Mouse (Mus musculus) embryo, embryonic 11.5 days (tissue): ENCODE data around the gene Gatad2a.
A peak's percentile ranks its signal among the peaks of the same experiment; 100 is the strongest.
"Not testable (repeated sequence)": the region's sequence is repeated elsewhere in the genome, so short reads cannot be mapped to it uniquely, and the experiment has no call there.

Experiments
- DNase-seq: peaks from one replicate; pipeline ENCODE4 v3.0.0-alpha.2; 2012; ENCODE audit warnings: low read depth, low spot score

Gatad2a gene

DNA sequence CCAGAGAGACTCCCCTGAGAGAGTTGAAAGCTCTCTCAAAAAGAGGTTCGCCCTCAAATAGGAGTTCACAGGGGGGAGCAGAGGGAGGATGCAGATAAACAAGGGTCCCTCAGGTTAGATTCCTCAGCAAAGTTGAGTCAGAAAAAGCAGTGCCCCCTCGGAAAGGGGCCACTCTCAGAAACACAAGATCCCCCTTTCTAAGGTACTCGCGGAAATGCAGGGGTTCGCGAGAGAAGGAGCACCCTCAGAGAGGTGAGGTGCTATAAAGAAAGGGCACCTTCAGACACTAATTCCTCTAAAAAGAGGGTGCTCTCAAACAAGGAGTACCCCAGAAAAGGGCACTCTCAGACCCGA, 785 bp downstream of the Gatad2a start:
- DNase-seq: no peak

DNA sequence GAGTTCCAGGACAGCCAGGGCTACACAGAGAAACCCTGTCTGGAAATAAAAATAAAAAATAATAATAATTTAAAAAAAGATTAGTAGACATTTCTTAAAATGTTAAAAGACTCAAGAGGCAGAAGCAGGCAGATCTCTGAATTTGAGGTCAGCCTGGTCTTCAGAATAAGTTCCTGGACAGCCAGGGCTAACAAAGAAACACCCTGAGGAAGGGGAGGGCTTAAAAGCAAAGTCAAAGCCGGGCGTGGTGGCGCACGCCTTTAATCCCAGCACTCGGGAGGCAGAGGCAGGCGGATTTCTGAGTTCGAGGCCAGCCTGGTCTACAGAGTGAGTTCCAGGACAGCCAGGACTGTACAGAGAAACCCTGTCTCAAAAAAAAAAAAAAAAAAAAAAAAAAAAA, 7.2 kb downstream of the Gatad2a start:
- DNase-seq: not testable (repeated sequence)

DNA sequence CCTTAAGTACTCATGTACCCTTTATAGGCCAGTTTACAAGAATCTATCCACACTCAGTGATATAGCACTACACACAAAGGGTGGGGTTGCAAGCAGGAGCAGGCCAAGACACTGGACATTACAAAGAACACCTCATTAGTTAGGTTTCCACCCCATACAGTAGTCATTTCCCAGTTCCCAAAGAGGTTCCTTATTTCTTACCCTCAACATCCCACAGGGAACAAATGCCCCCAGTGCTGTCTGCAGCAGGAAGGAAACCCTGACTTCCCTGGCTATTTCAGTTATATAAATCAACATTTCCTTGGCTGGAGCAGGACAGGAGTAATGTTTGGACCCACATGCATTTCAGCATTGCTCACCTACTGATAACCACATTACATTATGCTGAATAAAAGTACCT, 8.4 kb downstream of the Gatad2a start:
- no peak for DNase-seq

DNA sequence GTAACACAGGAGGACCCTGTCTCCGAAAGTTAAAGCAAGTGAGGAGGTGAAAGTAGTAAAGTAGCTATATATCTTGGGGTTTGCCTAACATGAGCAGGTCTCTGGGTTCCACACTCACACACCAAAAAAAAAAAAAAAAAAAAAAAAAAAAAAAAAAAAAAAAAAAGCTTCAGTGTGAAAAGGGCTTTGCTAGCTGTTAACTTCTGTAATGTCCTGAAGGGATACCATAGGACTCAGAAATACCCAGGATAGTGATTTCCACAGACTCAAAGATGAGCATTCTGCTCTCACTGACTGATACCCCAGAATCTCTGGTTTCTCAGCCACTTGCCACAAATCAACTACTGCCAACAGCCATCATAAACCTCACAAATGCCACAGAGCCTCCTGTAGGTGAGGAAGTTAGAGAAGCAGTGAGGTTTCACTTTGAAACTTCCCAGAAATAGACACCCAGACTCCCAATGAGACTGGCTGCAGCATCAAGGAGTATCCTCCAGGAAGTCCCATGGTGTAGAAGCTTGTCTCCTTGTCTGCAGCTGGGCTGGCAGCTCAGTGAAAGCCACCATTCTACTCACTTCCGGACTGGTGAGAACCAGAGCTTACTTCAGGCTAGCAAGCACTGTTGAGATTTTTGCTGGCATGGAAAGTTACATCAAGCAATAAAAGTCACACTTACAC, 11.2 kb downstream of the Gatad2a start:
- DNase-seq: no peak

DNA sequence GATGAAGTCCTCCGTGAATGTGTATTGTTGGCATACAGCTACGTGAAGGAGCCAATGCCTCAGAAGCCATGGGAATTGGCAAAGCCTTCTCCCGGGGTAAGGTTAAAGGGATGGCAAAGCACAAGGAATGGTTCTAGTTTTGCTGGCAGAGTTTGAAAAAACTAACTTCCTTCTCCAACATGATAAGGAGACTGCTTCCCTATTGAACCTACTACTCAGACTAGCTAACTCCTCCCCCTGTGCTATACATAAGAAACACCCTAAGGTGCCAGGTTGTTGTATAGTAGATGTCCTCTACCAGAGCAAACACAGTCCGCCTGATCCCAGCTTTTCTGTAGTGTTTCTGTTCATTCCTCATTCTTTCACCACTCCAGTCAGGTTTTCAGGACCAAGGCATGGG, 17.7 kb downstream of the Gatad2a start:
- no peak for DNase-seq

DNA sequence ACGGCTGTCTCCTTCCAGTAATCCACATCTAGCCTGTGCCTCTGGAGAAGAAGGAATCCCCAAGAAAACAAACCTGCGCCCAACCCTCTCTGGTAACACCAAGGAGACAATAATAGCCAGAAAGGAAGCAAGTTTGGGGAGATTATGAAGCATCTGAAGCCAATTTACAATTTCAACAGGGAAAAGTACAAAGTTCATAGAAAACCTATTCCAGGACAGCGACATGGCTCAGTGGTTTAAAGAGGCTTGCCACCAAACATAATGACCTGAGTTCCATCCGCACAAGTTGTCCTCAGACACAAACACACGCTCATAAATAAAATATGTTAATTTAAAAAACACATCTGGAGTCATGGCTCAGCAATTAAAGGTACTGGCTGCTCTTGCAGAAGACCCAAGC, 21.4 kb downstream of the Gatad2a start:
- no peak for DNase-seq

DNA sequence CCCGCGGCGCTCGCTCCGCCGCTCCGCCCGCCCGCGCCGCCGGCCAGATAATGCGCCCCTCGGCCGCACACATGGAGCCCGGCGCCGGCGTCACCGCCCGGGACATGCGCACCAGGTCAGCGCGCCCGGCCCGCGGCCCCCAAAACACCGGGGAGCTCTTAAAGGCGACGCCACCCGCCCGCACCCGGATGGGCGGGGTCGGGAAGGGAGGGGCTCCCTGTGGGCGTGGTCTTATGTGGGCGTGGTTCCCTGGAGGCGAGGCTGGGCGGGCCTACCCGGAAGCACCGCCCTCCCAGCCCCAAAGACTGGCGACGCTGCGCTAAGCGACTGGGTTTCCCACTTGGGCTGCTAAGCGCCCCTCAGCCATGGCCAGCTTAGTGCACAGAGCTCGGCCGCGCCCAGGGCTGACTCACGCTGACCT, 22.0 kb downstream of the Gatad2a start:
- DNase-seq: peak; percentile 89

DNA sequence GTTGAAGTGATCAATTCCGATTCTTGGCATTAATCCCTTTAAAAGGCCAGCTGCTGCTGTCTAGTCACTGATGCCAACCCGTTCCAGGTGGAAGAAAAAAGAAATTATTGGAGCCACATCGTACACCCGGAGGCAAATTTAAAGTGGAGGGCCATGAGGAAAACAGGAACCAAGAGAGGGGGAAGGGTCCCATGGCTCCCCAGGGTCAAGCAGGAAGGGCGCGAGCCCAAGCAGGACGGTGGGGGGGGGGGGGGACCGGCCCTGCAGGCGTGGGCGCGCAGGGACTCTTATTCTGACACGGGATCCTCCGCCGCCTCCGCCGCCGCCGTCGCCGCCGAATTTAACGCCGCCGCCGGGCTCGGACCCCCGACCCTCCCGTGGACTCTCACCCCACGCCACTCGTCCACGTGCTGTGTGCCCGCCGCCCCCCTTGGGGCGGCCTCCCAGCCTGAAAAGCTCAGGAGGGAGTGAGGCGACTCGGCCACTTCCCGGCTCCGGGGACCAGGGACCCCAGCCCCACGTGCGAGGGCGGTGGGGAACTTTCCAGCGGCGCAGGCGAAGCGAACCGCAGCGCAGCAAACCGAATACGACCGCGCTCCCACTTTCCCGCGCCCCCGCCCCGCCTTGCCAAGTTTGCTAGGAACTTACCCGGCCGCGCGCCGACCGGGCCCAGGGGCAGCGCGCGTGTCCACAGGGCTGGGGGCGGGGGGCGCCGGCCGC, 22.6 kb downstream of the Gatad2a start:
- peak; percentile 11 for DNase-seq

DNA sequence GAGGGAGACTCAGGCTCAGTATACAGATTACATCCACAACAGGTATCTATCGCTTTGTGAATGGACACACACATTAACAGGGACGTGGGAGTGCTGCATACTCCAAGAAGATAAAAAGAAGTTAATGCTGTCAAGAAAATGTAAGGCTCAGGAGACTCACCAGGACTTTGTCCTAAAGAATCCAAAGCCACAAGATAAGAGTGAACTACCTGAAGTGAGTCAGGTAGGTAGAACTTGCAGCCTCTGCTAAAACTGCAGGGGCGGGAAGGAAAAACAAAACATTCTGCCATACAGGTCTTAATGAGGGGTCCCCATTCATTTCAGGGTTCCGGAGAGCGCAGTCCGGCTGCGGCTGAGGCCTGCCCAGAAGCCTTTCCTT, 23.1 kb downstream of the Gatad2a start:
- DNase-seq: no peak

DNA sequence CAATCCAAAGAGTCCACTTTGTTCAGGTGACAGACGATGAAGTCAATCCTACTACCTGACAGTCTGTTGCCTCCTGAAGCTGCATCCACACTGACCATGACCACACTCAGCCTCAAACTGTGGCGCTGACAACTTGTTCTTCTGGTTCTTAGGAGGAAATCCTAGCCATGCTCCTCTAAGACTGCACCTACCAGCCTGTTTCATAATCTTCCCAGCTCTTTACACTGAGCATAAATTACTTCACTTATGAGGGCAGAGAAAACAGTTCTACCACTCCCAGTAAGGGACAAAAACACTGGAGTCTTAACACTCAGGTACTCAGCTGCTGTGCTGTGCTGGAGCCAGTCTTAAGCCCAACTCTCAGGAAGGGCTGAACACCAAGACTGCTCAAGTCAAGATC, 25.3 kb downstream of the Gatad2a start:
- no peak for DNase-seq

DNA sequence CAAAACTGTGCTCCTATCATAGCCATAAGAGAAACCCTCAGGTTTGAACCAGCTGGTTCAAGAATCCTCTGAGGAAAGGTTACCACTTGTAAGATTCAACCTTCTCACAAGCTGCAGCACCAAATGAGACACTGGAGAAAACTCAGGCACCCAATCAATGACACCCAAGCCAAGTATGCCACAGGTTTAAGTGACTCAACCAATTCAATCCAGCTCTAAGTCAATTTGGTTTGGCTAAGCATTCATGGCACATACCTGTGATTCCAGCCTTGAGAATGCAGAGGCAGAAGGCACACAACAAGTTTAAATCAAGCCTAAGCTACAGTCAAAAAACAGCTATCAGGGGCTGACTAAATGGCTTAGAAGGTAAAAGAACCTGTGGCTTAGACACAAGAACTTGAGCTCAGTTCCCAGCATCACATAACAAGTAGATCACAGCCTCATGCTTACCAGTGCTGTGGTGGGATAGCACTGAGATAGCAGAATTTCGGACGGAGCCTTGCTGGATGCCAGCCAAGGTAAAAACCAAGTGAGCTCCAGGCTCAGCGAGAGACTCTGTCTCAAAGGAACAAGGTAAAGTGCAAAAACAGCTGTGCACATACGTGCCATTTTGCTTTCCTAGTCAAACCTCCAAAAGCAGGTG, 28.8 kb downstream of the Gatad2a start:
- no peak for DNase-seq

DNA sequence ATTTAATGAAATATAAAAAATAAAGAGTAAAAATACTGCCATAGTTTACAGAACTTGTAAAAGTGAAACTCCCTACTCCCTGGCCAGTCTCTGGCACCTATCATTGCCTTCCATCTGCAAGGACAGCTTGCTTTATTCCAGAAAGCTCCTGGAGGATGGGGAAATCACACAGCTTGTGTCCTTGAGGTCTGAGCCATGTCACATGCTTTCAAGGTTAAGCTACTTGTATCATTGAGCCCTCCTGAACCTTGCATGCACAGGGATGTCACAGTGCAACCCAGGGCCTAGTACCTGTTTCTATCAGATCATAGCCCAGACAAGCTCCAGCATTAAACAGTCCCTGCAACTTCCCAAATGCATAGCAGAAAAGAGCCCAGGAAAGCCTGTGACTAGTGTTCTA, 36.9 kb downstream of the Gatad2a start:
- no peak for DNase-seq

DNA sequence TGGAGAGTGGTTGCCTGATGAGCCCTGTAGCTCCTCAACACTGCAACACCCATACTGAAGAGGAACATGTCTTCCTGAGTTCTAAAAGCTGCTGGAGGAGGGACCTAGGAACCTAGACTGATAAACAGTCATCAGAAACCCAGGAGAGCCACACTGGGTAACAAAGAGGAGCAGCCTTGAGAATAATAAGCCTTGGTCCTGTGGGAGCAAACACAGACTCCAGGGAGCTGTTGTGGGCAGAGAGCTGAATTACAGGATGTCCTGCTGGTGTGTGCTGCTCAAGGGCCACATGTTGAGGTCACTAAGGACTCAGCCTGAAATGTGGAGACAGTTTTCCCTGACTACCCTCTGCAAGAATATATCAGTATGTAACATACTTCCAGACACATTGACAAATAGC, 38.3 kb downstream of the Gatad2a start:
- no peak for DNase-seq

DNA sequence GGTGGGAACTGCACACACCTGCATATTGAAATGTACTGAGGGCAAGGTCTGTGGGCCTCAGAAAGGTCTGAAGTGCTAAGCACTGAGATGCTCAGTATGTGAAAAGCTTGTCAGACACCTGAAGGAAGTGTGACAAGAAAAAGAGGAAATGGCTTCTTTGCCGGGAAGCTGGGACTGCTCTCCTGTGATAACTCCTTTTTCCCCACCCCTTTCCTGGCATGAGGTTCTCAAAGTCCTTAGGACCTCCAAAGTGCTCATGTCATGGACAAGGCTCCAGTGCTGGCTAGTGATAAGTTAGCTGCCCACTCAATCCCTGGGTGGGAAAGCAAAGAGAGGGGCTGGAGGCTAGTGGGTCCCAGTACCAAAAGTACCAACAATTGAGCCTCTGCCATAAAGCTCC, 38.8 kb downstream of the Gatad2a start:
- DNase-seq: no peak

DNA sequence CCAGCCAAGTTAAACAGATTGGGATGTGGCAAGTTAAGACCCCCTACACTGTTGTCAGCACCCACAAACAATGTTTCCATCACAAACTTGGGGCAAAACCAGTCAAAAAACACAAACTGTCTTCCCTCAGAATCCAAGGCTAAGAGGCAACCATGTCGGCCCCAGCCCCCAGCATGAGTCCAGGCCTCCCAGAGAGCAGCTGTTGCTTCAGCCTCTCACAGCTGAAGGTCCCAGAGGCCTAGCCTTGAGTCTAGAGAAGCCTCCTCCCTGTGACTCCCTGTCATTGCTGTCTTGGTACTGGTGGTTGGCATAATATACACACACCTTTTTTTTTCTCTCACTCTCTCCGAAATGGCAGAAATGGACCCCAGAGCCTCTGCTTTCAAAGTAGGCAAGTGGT, 39.5 kb downstream of the Gatad2a start:
- no peak for DNase-seq

DNA sequence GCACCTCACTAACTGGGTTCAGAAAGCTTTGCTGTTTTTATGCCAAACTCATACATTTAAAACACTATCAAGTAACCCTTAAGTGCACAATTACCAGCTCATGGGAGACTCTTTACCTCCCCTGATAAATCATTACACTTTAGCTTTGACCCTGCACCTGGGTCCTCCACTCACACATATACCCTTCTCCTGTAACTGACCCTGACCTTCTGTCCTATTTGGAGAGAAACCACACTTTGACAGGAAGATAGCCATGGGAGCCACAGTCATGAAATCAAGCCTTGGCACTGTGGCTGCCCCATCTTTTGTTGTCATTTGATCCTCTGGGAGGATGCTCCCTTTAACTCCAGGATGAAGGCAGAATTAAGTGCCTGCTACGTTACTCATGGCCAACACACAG, 41.5 kb downstream of the Gatad2a start:
- no peak for DNase-seq

DNA sequence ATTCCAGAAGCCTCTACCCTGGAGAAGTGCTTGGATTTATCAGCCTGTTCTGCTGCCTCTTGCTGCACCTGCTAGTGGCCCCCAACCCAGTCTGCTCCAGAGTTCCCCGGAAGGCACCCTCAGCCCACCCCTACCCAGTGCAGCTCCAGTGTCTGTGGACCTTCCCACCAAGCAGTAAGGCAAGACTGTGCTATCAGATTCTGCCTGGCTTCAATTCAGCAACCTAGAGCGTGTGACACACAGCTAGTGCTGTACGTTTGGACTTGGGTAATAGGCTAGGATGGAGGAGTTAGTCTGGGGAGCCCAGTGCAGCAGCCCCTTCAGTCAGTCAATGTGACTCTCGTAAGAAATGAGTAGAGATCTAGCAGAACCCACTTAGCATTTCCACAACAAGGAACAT, 42.0 kb downstream of the Gatad2a start:
- DNase-seq: no peak

DNA sequence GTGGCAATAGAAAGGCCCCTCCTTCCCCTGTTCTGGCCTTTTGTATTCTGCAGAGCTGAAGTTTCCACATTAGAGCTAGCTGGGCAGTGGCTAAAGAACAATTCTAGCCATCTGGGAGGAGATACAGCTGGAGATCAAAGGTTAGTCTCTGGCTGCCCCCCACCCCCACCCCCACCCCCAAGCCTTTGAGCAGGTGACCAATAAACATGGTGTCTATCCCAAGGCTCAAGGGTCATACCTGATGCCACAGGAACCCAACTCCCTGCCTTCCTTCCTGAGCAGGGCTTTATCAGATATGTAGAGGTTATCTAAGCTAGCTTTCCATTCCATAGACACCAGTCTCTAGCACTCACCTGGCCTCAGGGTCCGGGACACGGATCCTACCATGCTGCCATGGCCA, 45.9 kb downstream of the Gatad2a start:
- DNase-seq: no peak

DNA sequence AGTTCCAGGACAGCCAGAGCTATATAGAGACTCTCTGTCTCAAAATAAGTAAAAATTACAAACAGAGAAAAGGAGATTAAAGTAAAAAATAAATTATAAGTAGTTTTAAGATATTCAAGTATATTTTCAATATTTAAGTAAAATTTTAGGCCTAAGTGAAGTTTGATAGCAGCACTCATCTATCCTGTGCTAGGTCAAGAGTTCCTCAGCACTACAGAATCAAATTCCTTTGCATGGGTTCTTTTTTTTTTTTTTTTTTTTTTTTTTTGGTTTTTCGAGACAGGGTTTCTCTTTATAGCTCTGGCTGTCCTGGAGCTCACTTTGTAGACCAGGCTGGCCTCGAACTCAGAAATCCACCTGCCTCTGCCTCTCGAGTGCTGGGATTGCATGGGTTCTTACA, 53.7 kb downstream of the Gatad2a start:
- not testable (repeated sequence) for DNase-seq

DNA sequence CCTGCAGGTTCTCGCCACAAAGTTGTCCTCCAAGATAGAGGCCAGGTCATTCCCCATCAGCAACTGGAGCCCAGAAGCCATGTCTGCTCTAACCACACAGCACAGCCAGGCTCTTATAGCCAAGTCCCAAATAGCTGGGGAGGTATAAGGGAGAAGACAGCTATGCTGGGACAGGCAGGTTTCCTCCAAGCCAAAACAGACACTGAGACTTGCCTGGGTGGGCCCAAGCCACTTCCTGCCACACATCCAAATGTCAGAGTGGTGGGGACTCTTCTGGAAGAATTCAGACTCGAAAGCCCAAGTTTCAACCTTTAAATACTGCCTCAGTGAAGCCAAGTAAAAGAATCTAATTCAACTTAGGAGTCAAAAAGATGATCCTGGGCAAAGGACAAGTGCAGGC, 55.8 kb downstream of the Gatad2a start:
- no peak for DNase-seq

DNA sequence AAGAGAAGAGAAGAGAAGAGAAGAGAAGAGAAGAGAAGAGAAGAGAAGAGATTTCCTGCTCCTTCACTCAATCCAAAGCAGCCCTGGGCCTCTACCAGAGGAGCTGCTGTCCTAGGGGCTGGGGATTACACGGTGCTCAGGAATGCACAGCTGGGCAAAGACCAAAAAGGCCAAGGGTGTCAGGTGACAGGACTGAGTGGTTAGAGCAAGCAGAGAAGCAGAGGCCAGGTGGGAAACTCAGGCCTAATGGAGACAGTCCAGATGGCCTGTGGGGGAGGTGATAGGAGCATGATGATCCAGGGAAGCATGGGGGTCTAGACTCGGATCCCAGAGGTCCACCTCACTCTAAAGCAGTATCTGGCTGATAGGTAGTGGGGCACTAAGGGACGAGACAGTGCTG, 56.6 kb downstream of the Gatad2a start:
- DNase-seq: no peak

DNA sequence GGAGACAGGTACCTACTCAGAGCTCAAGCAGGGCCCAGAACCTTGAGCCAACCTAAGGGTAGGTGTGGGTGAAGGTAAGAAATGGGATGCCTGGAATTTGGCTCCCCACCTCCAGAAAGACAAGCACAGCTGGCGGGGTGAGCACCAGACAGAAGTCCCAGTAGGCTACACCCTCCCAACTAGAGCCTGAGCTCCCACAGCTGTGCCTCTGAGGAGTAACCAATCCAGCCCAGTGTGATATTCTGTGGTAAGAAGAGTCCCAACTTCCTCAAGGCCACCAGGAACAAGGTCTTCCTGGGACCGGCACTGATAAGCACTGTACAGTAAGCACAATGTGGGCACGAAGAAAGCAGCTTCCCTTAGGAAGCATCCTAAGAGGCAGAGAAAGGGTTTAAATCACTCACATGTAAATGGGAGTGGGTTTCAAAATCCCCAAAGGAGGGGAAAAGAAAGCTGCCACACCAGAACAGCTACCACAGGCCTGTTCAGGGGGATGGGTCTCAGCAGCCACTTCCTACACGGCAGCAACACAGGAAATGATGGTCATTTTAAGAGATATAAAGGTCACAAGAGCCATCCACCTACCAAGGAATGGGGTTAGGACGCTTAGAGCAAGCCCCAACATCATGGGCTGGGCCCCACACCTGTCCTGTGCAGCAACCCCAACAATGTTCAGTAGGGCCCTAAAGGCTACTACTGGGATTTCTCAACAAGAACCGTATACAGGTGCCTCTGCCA, 57.8 kb downstream of the Gatad2a start:
- no peak for DNase-seq

DNA sequence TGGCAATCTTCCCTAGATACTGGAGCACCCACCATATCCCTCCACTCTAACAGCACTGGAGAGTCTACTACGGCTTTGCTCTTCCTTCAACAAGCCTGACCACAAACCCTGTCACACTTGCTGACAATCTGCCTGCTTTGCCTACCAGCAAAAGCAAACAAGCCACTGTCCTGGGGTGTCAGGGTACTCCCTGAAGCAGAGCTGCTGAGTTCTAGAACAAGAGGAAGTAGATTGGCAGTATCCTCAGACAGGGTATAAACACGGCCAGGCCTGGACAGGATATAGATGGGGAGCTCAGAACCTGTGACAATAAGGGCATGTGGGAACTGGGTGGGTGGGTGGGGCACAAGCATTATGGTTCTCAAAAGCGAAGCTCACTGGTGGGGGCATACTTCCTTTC, 58.7 kb downstream of the Gatad2a start:
- no peak for DNase-seq
